Comparison of ENCODE assay signal across 8 mouse cellular contexts in genomic region chr6:124917518-124918330, GRCm38 (mm10). TPM values are rescaled to one million over a fixed set of nuclear protein-coding genes. Genes with fewer than 3 reads are reported as not detected.
A peak's percentile ranks its signal among the peaks of the same experiment; 100 is the strongest.
DNase-seq lines count a peak whose midpoint lies in the region; ATAC-seq and TF ChIP-seq lines count a peak whose summit lies in the region.

No protein-coding gene starts in this region.

- H3K27ac ChIP-seq in intestine, postnatal 0 days (ENCODE audit: low read depth, low read length), result peak overlapping the region; percentile 97
- peak overlapping the region; percentile 100 for H3K27ac ChIP-seq in limb, embryonic 10.5 days
- peak overlapping the region; percentile 100 for H3K27ac ChIP-seq in midbrain, embryonic 12.5 days (replicated peaks)

- H3K4me3 ChIP-seq in intestine, postnatal 0 days (ENCODE audit: low read depth, low read length), result peak overlapping the region; percentile 91
- H3K4me3 ChIP-seq in limb, embryonic 10.5 days, result peak overlapping the region; percentile 97
- peak overlapping the region; percentile 99 for H3K4me3 ChIP-seq in midbrain, embryonic 12.5 days

- H3K4me1 ChIP-seq in intestine, postnatal 0 days (replicated peaks; ENCODE audit: control insufficient read depth, insufficient read depth, low read length), result peaks cover 13% of the 10 kb centered on the region
- H3K4me1 ChIP-seq in limb, embryonic 10.5 days, result peaks cover 82% of the 10 kb centered on the region
- peaks cover 66% of the 10 kb centered on the region for H3K4me1 ChIP-seq in midbrain, embryonic 12.5 days

- H3K9me3 ChIP-seq in intestine, postnatal 0 days (ENCODE audit: control insufficient read depth), result no peaks in the 10 kb centered on the region
- no peaks in the 10 kb centered on the region for H3K9me3 ChIP-seq in limb, embryonic 10.5 days (replicated peaks)
- no peaks in the 10 kb centered on the region for H3K9me3 ChIP-seq in midbrain, embryonic 12.5 days

- WGBS in intestine, postnatal 0 days, result under 1% methylated on average over 68 of the region's 89 CpGs
- WGBS in limb, embryonic 10.5 days, result under 1% methylated on average over 89 of the region's 89 CpGs
- WGBS in midbrain, embryonic 12.5 days, result under 1% methylated on average over 55 of the region's 89 CpGs

- DNase-seq in adrenal gland, adult 8-10 months, result peak; percentile 96
- peak; percentile 82 for DNase-seq in embryo, embryonic 11.5 days (ENCODE audit: low read depth, low spot score)
- peak; percentile 86 to 89 for DNase-seq in gastrocnemius, postnatal 4 days (ENCODE audit: low spot score in 2 of 2)
- DNase-seq in limb, embryonic 10.5 days (ENCODE audit: low spot score), result peak; percentile 91
- peak; percentile 53 to 57 for DNase-seq in spleen, postnatal 10 days (ENCODE audit: low spot score in 2 of 2)

- peak overlapping the region; percentile 86 for H3K4me2 ChIP-seq in intestine, postnatal 0 days (replicated peaks; ENCODE audit: low read depth)
- H3K4me2 ChIP-seq in midbrain, embryonic 12.5 days (replicated peaks), result peak overlapping the region; percentile 98

- no peaks in the 10 kb centered on the region for H3K27me3 ChIP-seq in intestine, postnatal 0 days (replicated peaks; ENCODE audit: control insufficient read depth, insufficient read depth, low read length)
- peaks cover 11% of the 10 kb centered on the region; the same call in 1 of the 2 replicates for H3K27me3 ChIP-seq in limb, embryonic 10.5 days (ENCODE audit: low read depth, poor library complexity, severe bottlenecking)
- no peaks in the 10 kb centered on the region; the same call in 1 of the 2 replicates for H3K27me3 ChIP-seq in midbrain, embryonic 12.5 days

- H3K9ac ChIP-seq in intestine, postnatal 0 days (ENCODE audit: low read depth, low read length), result peak overlapping the region; percentile 95
- peak overlapping the region; percentile 99 for H3K9ac ChIP-seq in midbrain, embryonic 12.5 days (replicated peaks)

- peaks cover 18% of the 10 kb centered on the region for H3K36me3 ChIP-seq in intestine, postnatal 0 days (ENCODE audit: control insufficient read depth, insufficient read depth)
- H3K36me3 ChIP-seq in limb, embryonic 10.5 days, result peaks cover 25% of the 10 kb centered on the region
- H3K36me3 ChIP-seq in midbrain, embryonic 12.5 days, result peaks cover 24% of the 10 kb centered on the region

- TF ChIP-seq CTCF in intestine, postnatal 0 days (IDR thresholded peaks at IDR 0.05; ENCODE audit: low read depth), result no peak

- peak; percentile 39 for ATAC-seq in intestine, postnatal 0 days
- peak; percentile 65 for ATAC-seq in midbrain, embryonic 12.5 days (ENCODE audit: low FRiP score, low read depth)
- ATAC-seq in megakaryocyte-erythroid progenitor cell, adult 5-6 weeks (replicated peaks; ENCODE audit: low FRiP score, low TSS enrichment, poor library complexity, severe bottlenecking), result no peak

RNA-seq across cellular contexts. Expression of gene Ptms, which starts 2.2 kb away (rescaled TPM):
- total RNA-seq in adrenal gland, adult 8-10 months (2022), result 100 to 1,000 TPM; 741 to 843 (median 768) TPM
- 100 to 1,000 TPM; 395 to 409 TPM for total RNA-seq in gastrocnemius, postnatal 4 days (2021)
- polyA plus RNA-seq in intestine, postnatal 0 days (2015; fragmentation: Nextera tagmentation; extraction: Ambion mirVana), result 167 and 169 TPM in 2 replicates
- polyA plus RNA-seq in limb, embryonic 10.5 days (2016; fragmentation: Nextera tagmentation; extraction: Ambion mirVana), result 144 and 208 TPM in 2 replicates
- 525 and 672 TPM in 2 replicates for polyA plus RNA-seq in midbrain, embryonic 12.5 days (2016; fragmentation: Nextera tagmentation; extraction: Ambion mirVana)
- 5.3 and 30.7 TPM in 2 replicates for total RNA-seq in megakaryocyte-erythroid progenitor cell, adult 5-6 weeks (2014; fragmentation: Nextera tagmentation)
- 21.6 and 22.1 TPM in 2 replicates for total RNA-seq in megakaryocyte-erythroid progenitor cell, adult 5-6 weeks (2017)

RNA-seq across cellular contexts. Expression of gene Lag3, which starts 6.2 kb away (rescaled TPM):
- total RNA-seq in adrenal gland, adult 8-10 months (2022), result 1 to 10 TPM; 1.1 to 2.7 (median 1.2) TPM
- total RNA-seq in gastrocnemius, postnatal 4 days (2021), result 1 to 10 TPM; 1.1 to 1.2 TPM
- 1.6 and 1.7 TPM in 2 replicates for polyA plus RNA-seq in intestine, postnatal 0 days (2015; fragmentation: Nextera tagmentation; extraction: Ambion mirVana)
- 0.88 and 1.6 TPM in 2 replicates for polyA plus RNA-seq in limb, embryonic 10.5 days (2016; fragmentation: Nextera tagmentation; extraction: Ambion mirVana)
- polyA plus RNA-seq in midbrain, embryonic 12.5 days (2016; fragmentation: Nextera tagmentation; extraction: Ambion mirVana), result 1.9 and 3.1 TPM in 2 replicates
- 0.09 and 0.35 TPM in 2 replicates for total RNA-seq in megakaryocyte-erythroid progenitor cell, adult 5-6 weeks (2014; fragmentation: Nextera tagmentation)
- total RNA-seq in megakaryocyte-erythroid progenitor cell, adult 5-6 weeks (2017), result 1.6 TPM in 1 of 2 replicates, not detected in the other

RNA-seq across cellular contexts. Expression of gene Mlf2, which starts 13.5 kb away (rescaled TPM):
- total RNA-seq in adrenal gland, adult 8-10 months (2022), result 100 to 1,000 TPM; 277 to 296 (median 287) TPM
- total RNA-seq in gastrocnemius, postnatal 4 days (2021), result 100 to 1,000 TPM; 236 to 238 TPM
- polyA plus RNA-seq in intestine, postnatal 0 days (2015; fragmentation: Nextera tagmentation; extraction: Ambion mirVana), result 265 and 269 TPM in 2 replicates
- polyA plus RNA-seq in limb, embryonic 10.5 days (2016; fragmentation: Nextera tagmentation; extraction: Ambion mirVana), result 428 and 433 TPM in 2 replicates
- polyA plus RNA-seq in midbrain, embryonic 12.5 days (2016; fragmentation: Nextera tagmentation; extraction: Ambion mirVana), result 452 and 459 TPM in 2 replicates
- total RNA-seq in megakaryocyte-erythroid progenitor cell, adult 5-6 weeks (2014; fragmentation: Nextera tagmentation), result 103 and 117 TPM in 2 replicates
- total RNA-seq in megakaryocyte-erythroid progenitor cell, adult 5-6 weeks (2017), result 59.2 and 99.1 TPM in 2 replicates

RNA-seq across cellular contexts. Expression of gene Cd4, which starts 29.7 kb away (rescaled TPM):
- under 1 TPM; 0.40 to 0.83 (median 0.46) TPM for total RNA-seq in adrenal gland, adult 8-10 months (2022)
- 1 to 10 TPM; 1.4 to 1.7 TPM for total RNA-seq in gastrocnemius, postnatal 4 days (2021)
- polyA plus RNA-seq in intestine, postnatal 0 days (2015; fragmentation: Nextera tagmentation; extraction: Ambion mirVana), result 0.75 and 0.83 TPM in 2 replicates
- polyA plus RNA-seq in limb, embryonic 10.5 days (2016; fragmentation: Nextera tagmentation; extraction: Ambion mirVana), result not detected in 2 replicates
- polyA plus RNA-seq in midbrain, embryonic 12.5 days (2016; fragmentation: Nextera tagmentation; extraction: Ambion mirVana), result 0.20 TPM in 1 of 2 replicates, not detected in the other
- total RNA-seq in megakaryocyte-erythroid progenitor cell, adult 5-6 weeks (2014; fragmentation: Nextera tagmentation), result not detected in 2 replicates
- not detected in 2 replicates for total RNA-seq in megakaryocyte-erythroid progenitor cell, adult 5-6 weeks (2017)

RNA-seq across cellular contexts. Expression of gene Cops7a, which starts 47.6 kb away (rescaled TPM):
- total RNA-seq in adrenal gland, adult 8-10 months (2022), result 100 to 1,000 TPM; 130 to 160 (median 147) TPM
- total RNA-seq in gastrocnemius, postnatal 4 days (2021), result 10 to 100 TPM; 86.3 to 86.8 TPM
- 105 and 110 TPM in 2 replicates for polyA plus RNA-seq in intestine, postnatal 0 days (2015; fragmentation: Nextera tagmentation; extraction: Ambion mirVana)
- 141 and 150 TPM in 2 replicates for polyA plus RNA-seq in limb, embryonic 10.5 days (2016; fragmentation: Nextera tagmentation; extraction: Ambion mirVana)
- polyA plus RNA-seq in midbrain, embryonic 12.5 days (2016; fragmentation: Nextera tagmentation; extraction: Ambion mirVana), result 100 and 105 TPM in 2 replicates
- total RNA-seq in megakaryocyte-erythroid progenitor cell, adult 5-6 weeks (2014; fragmentation: Nextera tagmentation), result 71.0 and 117 TPM in 2 replicates
- 46.8 and 57.5 TPM in 2 replicates for total RNA-seq in megakaryocyte-erythroid progenitor cell, adult 5-6 weeks (2017)

Comparison
In these comparisons a context has a peak if more than half of its experiments do, and no peak if none do; other contexts are left out.
1. RNA of gene Ptms, which starts 2.2 kb away (total RNA-seq): 741 to 843 TPM in adrenal gland, adult 8-10 months and 395 to 409 TPM in gastrocnemius, postnatal 4 days; 5.3 to 30.7 TPM in megakaryocyte-erythroid progenitor cell, adult 5-6 weeks; every median in the first group is over 10 times any median in the second.
2. Peak in every context shown above with its lines, with median percentiles within 50 percentile points of each other: DNase-seq, H3K27ac ChIP-seq and H3K4me3 ChIP-seq.